Mouse (Mus musculus) bone marrow macrophage, adult 2 months (primary cell): ENCODE results near the gene Eaf1. TPM values are rescaled to one million over a fixed set of nuclear protein-coding genes. Genes with fewer than 3 reads are reported as not detected.

Experiments used
- H3K27ac ChIP-seq: 2 replicates; pipeline ENCODE4 v1.5.1; 2012; ENCODE audit warnings: low read depth, low read length; ENCODE audit not compliant: insufficient read depth
- H3K4me1 ChIP-seq: 2 replicates; pipeline ENCODE4 v1.6.1; 2012; ENCODE audit warnings: low read length; ENCODE audit not compliant: control insufficient read depth, insufficient read depth
- H3K4me3 ChIP-seq: 2 replicates; pipeline ENCODE4 v1.5.1; 2012; ENCODE audit warnings: mild to moderate bottlenecking, low read length, moderate library complexity; ENCODE audit not compliant: insufficient read depth
- CTCF ChIP-seq: IDR thresholded peaks from 2 replicates; pipeline ENCODE4 v1.5.1; 2012; ENCODE audit warnings: low read depth, mild to moderate bottlenecking, low read length, moderate library complexity
- POLR2A ChIP-seq: IDR thresholded peaks from 2 replicates; pipeline ENCODE4 v1.6.1; 2012; ENCODE audit warnings: mild to moderate bottlenecking, low read depth, low read length, borderline replicate concordance
- polyA plus RNA-seq: library from polyadenylated mRNA; stranded (reverse); fragments of >200 nt; gene quantifications from 2 replicates; pipeline ENCODE4 v1.2.4, GENCODE M21; 2012; ENCODE audit not compliant: missing spikeins, insufficient read depth, insufficient read length

The Eaf1 gene
- polyA plus RNA-seq, 1 experiment: 27.0 TPM

DNA sequence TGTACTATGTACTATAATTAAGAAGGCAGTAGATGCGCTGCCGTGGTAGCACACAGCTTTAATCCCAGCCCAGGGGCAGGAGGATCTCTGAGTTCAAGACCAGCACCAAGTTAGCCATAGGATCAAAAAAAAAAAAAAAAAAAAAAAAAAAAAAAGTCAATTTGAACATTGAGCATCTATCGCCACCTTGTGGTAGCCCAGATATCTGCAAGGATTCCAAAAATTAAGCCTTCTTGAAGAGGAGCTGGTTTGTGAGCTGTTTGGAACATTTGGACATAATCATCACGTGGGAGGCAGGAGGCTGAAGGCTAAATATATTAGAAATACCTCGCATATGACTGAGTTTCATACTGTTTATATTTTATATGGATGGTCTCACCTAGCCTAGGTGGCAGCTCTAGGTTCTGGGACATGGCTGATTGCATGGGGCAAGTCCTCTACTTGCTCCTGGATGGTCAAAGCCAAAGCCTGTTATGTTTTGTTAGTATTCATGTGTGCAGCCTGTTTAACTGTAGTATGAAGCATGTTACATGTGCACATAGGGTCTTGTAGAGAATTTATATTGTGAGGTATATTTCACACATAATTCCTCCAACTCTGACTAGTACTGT, 21.6 kb upstream of the Eaf1 start:
- peaks cover 4% of the 10 kb centered on the region for H3K4me1 ChIP-seq
- TF ChIP-seq POLR2A (no peak), CTCF (0 out of 2 replicates have a peak, but pooled peaks have one; percentile 12)
- no peak overlapping the region for H3K4me3 ChIP-seq
- H3K27ac ChIP-seq: no peak overlapping the region

- no peak overlapping the region for H3K27ac ChIP-seq
- no peak for TF ChIP-seq POLR2A
- TF ChIP-seq CTCF: no peak
- H3K4me3 ChIP-seq: no peak overlapping the region
- no peaks in the 10 kb centered on the region for H3K4me1 ChIP-seq
These were observed 20.9 kb upstream of the Eaf1 start for GRCm38 (mm10) chr14:31473297-31473696.

DNA sequence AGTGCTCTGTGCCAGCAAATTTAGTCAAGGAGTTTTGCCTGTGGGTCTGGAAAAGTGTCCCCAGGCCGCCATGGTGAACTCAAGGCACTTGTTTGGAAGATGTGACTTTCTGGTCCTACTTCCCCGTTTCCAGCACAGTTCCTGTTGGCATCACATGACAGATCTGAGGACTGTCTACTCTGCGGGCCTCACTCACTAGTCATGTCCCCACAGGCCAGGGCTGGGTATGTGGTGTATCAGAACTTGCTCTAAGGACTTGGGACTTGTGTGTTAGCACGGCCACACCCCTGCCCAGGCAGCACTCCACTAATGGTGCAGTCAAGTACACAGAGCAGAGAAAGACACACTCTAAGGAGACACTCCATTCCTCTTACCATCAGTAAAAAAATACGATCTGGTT, 11.8 kb upstream of the Eaf1 start:
- Histone ChIP-seq H3K4me3 (no peak overlapping the region), H3K27ac (peak overlapping the region; percentile 68), H3K4me1 (peaks cover 11% of the 10 kb centered on the region)
- TF ChIP-seq CTCF (no peak), POLR2A (no peak)

DNA sequence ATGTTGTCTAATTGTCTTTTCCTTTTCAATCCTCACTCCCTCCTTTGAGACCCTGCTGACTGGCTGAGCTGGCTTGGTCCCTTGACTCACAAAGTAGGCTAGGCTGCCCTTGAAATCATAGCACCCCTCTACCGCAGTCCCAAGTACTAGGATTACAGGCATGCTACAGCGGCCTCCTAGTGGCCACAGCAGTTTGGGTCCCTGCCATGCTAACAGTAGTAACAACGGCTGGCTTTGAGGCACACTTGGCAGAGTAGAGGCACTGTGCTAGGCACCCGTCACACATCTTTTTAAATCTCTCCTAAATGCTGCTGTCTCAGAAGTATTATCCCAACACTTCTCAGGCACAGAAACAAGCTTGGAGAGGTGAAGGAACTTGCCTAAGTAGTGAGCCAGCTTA, 7.7 kb upstream of the Eaf1 start:
- TF ChIP-seq POLR2A (no peak), CTCF (no peak)
- Histone ChIP-seq H3K27ac (no peak overlapping the region), H3K4me1 (peaks cover 19% of the 10 kb centered on the region), H3K4me3 (no peak overlapping the region)

- H3K4me3 ChIP-seq: no peak overlapping the region
- no peak overlapping the region for H3K27ac ChIP-seq
- H3K4me1 ChIP-seq: peaks cover 8% of the 10 kb centered on the region
- no peak for TF ChIP-seq CTCF
- TF ChIP-seq POLR2A: no peak
These were observed 6.1 kb upstream of the Eaf1 start for GRCm38 (mm10) chr14:31488055-31488454.

DNA sequence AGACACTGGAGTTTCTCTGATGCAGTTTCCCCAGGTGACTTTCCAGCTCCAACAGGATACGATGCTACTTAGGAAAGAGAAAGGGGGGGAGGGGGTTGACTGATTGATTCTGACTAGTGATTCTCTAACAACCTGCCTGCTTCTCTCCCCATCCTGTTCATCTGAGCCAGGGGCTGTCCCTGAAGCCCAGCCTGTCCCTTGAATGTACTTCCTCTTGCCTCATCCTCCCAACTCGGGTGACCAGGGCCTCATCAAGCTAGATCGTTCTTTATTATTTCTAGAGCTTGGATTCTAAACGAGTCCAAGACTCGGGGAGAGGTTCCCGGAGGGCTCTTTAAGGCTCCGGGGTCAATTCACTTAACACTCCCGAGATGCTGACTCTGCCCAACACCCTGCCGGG, 298 bp upstream of the Eaf1 start:
- peaks cover 16% of the 10 kb centered on the region for H3K4me1 ChIP-seq
- peak overlapping the region; percentile 90 for H3K27ac ChIP-seq
- TF ChIP-seq POLR2A (no peak), CTCF (no peak)
- peak overlapping the region; percentile 91 for H3K4me3 ChIP-seq

GRCm38 (mm10) chr14:31494975-31495455, 816 bp downstream of the Eaf1 start, which contains the start of gene Mettl6:
Gene Mettl6 (minus strand): TSS chr14:31495040.
- peak within 1 kb of the TSS; percentile 90 for H3K27ac ChIP-seq
- H3K4me3 ChIP-seq: peak within 1 kb of the TSS; percentile 91
- no peak for TF ChIP-seq POLR2A
- TF ChIP-seq CTCF: no peak
- peaks cover 10% of the 10 kb centered on the region for H3K4me1 ChIP-seq

GRCm38 (mm10) chr14:31495538-31495937, 1.3 kb downstream of the Eaf1 start:
- H3K4me1 ChIP-seq: peaks cover 10% of the 10 kb centered on the region
- H3K4me3 ChIP-seq: peak overlapping the region; percentile 91
- TF ChIP-seq CTCF (no peak), POLR2A (no peak)
- H3K27ac ChIP-seq: peak overlapping the region; percentile 82

DNA sequence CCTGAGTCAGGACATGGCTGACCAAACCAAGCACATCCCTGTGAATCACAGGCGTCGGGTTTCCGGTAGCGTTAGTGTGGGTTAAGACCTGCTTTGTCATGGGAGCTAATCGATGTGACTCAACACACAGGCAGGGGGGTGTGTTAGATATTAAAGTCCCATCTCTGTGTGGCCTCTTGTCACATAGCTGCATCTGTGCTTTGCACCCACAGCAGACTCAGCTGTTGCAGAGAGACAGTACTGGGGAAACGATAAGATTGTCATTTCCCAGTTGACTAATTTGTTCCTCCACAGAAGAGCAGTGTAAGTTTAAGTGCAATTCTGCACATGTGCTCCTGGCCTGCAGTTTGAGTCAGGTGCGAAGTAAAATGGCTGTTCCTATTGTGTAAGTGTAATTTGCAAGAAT, 2.0 kb downstream of the Eaf1 start:
- H3K4me3 ChIP-seq: peak overlapping the region; percentile 91
- H3K4me1 ChIP-seq: peaks cover 10% of the 10 kb centered on the region
- peak overlapping the region; percentile 5; the same call in 1 of the 2 replicates for H3K27ac ChIP-seq
- TF ChIP-seq CTCF: no peak
- TF ChIP-seq POLR2A: no peak

DNA sequence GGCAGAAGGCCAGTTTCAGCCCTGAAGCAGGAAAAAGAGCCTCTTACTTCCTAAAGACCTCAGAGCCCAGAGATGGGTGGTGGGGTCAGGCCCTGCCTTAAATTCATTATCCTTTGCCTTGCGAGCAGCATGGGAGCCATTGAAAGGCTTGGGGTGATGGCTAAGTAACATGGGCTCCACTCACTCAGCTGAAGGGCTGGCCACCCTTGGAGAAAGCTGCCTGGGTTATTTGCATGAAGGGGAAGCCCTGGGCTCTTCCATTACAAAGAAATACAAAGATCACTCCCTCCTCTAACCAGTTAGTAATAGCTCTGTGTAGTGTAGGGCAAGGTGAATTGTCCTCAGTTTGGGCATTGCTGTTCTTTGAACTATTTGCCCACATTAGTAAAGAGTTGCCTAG, 5.3 kb downstream of the Eaf1 start:
- H3K27ac ChIP-seq: no peak overlapping the region
- no peak for TF ChIP-seq POLR2A
- TF ChIP-seq CTCF: no peak

DNA sequence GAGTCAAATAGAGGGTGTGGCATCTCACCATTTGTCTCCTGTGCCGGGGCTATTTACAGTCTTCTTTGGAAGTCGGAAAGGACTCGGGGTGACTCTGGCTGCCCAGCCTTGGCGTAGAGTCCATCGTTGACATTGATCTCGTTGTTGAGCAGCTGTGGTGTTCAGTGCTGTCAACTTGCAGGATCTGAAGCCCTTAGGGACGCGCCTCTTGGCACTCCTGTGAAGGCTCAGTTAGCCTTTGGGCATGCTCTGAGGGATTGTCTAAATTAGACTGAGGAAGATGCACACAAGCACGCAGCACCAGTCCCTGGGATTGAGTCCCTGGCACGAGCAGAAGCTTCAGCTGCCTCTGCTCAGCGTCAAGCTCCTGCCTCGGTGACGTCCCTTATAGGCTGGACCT, 9.2 kb downstream of the Eaf1 start:
- Histone ChIP-seq H3K4me1 (peaks cover 8% of the 10 kb centered on the region), H3K27ac (no peak overlapping the region), H3K4me3 (no peak overlapping the region)
- no peak for TF ChIP-seq CTCF
- TF ChIP-seq POLR2A: no peak

More for the DNA sequence above, 5.3 kb downstream of the Eaf1 start:
- H3K4me3 ChIP-seq: no peak overlapping the region
- H3K4me1 ChIP-seq: peaks cover 7% of the 10 kb centered on the region
